Mouse (Mus musculus): ENCODE results near the gene Ppp1r13l. TPM values are rescaled to one million over a fixed set of nuclear protein-coding genes. Genes with fewer than 3 reads are reported as not detected.

The Ppp1r13l gene
- total RNA-seq, 2 experiments from 2014 or later, result 5.0 to 6.0 TPM

DNA sequence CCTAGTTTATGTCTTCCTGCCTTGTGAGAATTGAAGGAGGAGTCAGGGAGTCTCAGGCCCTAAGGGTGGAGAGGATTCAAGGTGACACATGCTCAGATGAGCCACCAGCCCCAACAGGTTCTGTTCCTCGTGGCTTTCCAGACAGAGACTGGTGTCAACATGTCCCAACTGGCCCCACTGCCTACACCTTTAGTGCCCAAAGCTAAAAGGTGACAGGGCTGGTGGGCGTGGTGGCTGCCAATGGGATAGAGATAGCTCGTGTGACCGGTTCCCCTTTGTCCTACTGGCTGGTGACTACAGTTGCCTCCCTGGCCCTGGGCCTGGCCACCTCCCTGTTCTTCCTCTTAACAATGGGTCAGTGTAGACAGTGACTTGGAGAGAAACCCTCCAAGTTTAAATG lies 5.8 kb downstream of the Ppp1r13l start:
- DNase-seq, result no peak

DNA sequence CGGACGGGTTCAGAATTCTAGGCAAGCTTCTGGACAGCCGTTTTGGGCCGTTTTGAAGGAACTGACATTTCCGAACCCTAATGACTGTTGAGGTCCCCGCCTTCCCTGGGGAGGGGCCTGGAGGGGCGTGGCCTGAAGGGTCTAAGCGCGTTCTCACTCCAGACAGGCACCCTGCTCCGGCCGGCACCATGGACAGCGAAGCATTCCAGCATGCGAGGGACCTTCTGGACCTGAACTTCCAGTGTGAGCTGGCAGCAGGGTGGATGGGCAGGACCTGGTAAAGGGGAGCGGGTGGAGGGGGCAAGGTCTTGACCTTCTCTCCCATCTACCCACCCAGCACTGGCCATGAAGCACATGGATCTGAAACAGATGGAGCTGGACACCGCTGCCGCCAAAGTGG lies 8.8 kb downstream of the Ppp1r13l start:
- DNase-seq, result peak; percentile 79

DNA sequence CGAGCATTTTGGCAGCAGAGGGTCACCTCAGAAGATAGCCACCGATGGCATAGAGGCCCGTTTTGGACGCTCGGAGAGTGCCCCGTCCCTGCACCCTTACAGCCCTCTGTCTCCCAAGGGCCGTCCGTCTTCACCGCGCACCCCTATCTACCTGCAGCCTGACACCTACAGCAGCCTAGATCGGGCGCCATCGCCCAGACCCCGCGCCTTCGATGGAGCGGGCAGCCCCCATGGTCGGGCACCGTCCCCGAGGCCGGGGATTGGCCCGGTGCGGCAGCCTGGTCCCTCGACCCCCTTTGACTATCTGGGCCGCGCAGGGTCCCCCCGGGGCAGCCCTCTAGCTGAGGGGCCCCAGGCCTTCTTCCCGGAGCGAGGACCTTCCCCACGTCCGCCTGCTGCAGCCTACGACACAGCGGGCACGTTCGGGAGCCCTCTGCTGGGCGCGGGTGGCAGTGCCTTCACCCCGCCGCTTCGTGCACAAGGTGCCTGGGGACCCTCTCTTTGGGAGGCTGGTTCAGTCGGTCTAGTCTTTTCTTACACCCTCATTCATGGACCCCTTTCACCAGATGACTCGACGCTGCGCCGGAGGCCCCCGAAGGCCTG lies 10.4 kb downstream of the Ppp1r13l start:
- DNase-seq, result peak; percentile 81

DNA sequence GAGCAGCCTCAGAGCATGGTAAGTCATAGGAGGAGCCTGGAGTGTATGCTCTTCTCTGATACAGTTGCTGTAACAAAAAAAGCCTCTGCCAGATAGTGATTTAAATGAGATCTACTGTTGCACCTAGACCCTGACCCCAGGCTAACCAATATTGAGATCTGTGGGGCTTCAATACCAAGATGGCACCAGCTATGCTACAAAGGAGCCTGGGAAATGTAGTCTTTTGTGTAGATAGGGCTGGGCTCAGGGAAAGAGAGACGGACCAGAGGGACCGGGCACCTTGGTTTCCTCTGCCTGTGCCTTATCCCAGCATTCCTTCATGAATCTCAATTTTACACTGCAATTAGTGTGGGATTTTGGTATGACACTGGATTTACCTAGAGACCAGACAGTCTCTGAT lies 13.8 kb downstream of the Ppp1r13l start:
- DNase-seq, result no peak

DNA sequence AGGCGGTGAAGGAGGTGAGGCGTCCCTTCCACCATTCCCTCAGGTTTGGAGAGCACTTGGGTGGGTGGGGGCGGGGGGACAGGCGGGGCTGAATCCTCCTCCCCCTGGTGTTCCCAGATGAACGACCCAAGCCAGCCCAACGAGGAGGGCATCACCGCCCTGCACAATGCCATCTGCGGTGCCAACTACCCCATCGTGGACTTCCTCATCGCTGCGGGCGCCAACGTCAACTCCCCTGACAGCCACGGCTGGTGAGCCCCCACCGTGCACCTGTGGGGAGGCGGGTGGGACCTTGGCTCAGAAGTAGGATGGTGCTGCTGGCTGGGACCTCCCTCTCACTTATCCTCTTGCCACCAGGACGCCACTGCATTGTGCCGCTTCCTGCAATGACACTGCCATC lies 15.8 kb downstream of the Ppp1r13l start:
- no peak for DNase-seq

DNA sequence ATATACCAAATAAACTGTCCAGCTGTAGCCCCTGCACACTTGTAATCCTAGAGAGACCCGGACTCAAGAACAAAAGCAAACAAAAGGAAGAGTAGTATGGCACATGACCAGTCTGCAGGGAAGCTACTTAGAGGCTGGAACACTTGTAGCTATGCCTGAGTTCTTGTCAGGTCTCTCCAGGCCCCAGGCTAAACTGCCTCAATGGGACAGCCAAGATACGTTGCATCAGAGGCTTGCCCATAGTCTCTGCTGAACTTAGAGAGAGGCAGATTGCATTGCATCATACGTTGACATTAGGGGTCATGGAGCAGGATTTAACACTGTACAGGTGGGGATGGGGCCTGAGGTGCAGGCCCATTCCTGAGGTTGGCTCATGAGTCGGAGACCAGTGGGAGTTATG lies 16.5 kb downstream of the Ppp1r13l start:
- no peak for DNase-seq

DNA sequence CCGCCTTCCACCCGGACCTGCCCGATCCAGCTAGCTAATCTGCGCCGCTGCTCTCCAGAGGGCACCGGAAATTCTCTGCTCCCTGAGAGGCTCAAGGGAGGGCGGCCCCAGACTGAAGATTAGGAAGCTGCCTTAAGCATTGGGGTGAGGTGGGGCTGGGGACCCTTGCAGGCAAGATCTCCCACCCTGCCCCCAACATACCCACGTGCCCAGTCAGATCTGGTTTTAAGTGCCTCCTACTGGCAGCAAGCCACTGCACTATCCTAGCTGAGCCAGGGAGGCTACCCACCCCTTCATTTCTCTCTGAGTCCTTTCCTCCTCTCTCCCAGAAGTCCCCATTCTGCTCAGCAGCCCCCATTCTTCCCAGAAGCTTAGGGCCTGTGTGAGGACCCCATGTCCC lies 18.5 kb downstream of the Ppp1r13l start:
- no peak for DNase-seq

DNA sequence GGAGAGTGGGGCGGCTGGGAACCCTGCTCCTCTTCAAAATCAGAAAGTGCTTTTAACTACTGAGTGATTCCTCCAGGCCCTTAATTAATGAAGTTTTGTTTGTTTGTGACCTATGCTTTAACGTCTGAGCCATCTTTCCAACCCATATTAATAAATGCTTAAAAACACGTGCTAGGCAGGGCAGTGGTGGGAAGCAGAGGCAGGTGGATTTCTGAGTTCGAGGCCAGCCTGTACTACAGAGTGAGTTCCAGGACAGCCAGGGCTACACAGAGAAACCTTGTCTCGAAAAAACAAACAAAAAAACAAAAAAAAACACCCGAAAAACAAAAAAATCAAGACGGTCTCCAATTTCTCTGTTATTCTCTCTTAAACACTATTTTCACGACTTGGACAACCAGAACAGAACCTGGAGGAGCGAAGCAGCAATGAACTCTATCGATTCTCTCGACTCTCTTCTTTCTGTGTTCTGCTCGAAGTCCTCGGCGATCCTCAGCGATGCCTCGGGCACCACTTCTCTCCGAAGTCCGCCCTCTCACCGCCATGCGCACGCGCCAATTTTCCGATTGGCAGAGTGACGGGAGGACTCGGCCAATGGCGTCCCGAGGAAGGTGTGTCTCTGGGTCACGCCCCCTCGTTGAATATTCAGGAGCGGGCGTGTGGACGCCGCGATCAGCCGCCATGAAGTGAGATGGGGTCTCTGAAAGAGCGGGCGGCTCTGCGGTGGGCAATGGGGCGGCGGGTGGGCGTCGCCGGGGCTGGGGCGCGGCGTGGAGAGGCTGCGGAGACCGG lies 22.0 kb downstream of the Ppp1r13l start, which contains the start of gene Ercc2:
Ercc2 (plus strand) TSS at position 634 of the 789 bp plus-strand sequence.
- peak; percentile 99 for DNase-seq

DNA sequence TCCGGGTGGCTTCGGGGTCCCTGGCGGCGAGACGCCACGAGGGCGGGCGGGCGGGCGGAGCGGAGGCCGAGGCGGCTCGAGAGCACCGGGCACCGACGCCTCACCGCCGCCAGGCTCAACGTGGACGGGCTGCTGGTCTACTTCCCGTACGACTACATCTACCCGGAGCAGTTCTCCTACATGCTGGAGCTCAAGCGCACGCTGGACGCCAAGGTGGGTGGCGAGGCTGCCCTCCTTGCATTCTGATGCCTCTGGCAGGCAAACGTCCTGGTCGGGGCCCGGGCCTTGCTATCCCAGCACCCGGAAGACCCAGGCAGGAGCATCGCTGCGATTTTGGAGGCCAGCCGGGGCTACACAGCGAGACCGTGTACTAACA lies 22.6 kb downstream of the Ppp1r13l start:
- DNase-seq, result peak; percentile 55

DNA sequence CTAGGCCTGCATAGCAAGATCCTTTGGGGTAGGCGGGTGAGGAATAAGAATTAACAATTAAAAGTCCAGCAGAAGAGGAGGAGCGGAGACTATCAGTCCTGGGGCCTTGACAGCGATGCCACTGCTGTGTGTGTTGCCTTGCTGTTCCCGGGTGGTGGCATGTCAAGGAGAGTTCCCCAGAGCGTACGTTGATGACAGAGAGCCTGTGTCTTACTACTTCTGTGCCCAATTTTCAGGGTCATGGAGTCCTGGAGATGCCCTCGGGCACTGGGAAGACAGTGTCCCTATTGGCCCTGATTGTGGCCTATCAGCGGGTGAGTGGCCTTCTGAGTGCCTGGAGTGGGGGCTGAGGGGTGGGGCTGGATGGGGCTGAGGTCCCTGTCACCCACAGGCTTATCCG lies 24.2 kb downstream of the Ppp1r13l start:
- peak; percentile 29 for DNase-seq

DNA sequence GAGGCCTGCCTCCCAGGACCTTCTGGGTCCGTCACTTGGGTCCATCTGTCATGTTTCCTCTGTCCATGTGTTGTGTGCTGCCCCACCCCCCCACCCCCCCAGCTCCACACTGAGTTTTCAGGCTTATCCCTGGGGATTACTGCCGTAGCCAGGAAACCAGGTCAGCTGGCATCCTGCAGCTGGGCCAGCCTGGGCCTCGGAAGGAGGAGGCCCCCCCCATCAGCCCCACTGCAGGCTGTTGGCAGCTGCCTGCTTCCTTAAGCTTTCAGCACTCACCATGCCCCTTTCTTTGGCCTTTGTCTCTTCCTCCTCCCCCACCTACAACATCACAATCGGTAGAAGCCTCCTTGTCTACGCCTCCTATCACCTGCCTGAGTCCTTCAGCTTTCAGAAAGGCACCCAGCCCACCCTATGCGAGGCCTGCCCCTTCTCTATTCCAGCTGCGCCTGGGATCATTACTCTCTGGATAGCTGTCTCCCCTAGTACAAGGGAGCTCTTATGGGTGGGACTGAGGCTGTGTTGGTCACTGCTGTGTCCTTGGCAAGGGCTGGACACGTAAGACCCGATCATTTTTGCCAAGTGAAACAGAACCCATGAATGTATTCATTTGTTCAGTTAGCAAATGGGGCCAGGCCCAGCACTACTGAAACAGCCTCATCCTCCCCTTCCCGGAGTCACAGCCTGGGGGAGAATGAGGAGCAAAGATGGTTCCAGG lies 29.3 kb downstream of the Ppp1r13l start:
- DNase-seq, result no peak

DNA sequence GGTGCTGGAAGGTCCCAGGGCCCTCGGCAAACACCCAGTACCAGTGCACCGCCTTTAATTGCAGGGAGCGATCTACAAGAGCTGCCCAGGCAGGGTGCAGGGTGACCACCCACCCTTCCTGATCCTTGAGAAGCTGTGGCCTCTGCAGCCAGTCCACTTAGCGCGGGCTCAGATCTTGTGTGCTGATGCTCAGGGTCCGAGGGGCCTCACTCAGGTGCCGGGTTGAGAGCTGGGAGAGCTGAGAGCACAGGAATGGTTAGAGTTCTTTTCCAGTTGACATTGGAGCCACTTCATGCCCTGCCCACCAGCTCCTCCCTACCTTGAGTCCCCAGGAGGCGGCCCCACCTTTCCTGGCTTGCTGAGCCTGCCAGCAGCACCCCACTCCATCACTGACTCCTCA lies 34.9 kb downstream of the Ppp1r13l start:
- no peak for DNase-seq

DNA sequence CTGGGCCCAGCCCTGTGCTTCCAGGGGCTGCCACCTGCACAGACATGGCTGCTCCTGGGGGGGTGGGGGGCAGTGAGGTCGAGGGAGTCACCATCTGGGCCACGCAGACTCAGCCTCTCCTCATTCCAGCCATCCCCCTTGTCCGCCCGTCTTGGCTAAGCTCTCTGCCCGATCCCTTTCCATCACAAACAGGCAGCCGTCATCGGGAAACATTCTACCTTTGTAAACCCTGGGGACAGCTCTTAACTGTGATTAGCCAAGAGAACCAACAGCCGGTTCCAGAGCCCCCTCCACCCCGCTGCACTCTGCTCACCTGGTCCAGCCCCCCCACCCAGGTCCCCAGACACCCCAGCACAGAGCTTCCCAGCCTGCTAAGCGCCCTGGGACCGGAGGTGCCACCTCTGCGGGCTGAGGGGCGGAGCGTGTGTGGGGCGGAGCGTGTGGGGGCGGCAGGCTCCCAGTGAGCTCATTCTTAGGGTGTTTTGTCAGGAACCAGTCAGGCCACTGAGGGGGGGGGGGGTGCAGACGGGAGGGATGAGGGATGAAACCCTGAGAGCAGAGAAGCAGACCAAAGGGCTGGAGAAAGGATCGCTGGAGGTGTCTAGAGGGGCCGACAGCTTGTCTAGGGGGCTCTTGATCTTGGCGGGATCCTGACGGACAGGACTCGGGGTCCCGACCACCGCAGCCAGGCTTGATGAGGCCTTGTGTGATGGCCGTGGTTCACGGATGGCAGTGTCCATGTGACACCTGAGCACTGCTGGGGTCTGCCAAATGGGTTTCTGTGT lies 40.1 kb downstream of the Ppp1r13l start:
- DNase-seq, result peak; percentile 60

DNA sequence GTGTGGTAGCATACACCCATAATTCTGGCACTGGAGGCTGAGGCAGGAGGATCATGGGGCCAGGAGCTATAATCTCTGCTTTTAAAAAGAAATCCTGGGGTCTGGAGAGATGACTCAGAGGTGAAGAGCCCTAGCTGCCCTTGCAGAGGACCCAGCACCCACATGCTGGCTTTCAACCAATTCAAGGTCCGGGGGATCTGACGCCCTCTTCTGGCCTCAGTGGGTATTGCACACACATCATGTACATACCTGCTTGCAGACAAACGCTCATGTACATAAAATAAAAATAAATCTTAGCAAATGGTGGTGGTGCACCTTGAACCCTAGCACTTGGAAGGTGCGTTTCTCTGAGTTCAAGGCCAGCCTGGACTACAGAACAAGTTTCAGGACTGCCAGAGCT lies 41.4 kb downstream of the Ppp1r13l start:
- DNase-seq, result no peak

DNA sequence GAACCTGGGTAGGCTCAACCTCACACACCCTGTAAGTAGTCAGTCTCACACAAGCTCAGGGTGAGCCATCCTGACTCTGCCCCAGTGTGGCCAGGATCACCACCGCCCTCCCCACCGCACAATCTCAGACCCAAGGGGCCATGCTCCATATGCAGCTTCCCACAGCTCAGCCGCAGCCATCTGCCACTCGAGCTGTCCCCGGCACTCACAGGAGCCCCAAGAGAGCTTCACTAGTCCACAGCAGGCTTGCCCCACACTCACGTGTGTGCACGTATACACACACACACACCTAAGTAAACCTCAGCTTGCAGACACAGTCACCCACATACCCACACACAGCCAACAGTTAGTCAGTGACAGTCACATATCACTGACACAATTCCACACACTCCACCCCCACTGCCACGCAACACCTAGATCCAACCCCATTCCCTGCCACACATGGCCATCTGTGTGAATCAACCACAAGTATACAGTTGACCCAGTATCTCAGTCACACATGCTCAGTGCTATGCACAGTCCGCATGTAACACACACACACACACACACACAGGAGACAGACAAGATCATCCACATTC lies 43.1 kb downstream of the Ppp1r13l start:
- no peak for DNase-seq

DNA sequence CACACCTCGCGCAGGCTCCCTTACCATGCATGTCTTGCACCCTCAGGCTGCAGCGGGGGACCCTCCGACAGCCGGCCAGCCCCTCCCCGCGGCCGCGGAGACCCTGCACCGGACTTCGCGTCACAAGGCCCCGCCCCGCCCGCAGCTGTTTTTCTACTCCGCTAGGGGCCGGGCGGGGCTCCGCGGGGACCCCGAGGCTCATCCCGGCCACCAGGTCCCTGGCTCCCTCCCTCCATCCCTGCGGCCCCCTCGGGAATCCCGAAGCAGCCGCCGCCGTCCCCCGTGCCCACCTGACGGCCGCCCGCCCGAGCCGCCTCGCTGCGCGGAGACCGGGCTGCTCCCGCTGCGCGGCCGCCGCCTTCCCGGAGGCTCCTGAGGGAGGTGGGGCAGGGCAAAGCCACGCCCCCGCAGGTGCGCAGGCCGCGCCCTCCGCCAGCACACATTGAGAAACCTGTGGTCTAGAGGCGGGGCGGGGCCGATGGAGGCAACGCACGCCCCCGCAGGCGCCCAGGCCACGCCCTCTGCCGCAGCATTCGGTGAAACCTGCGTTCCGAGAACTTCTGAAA lies 44.3 kb downstream of the Ppp1r13l start, which contains the start of gene Klc3:
Klc3 (minus strand) TSS at position 374 of the 566 bp plus-strand sequence.
- peak; percentile 51 for DNase-seq

DNA sequence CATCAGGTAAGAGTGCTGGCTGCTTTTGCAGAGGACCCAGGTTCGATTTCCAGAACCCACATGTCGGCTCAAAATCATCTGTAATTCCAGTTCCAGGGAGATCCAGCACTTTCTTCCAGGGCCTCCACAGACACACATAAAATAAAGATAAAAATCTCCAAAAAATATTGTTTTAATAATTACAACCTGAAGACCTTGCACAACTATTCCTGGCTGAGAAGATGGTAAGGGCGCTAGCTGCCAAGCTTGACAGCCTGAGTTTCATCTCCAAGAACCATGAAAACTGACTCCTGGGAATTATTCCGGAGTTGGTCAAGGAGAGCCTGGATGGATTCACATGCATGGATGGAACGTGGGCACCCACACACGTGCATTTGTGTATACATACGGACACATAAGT lies 44.9 kb downstream of the Ppp1r13l start, which contains the start of gene Ckm:
Ckm (plus strand) TSS at position 301 of the 400 bp plus-strand sequence.
- DNase-seq, result no peak

DNA sequence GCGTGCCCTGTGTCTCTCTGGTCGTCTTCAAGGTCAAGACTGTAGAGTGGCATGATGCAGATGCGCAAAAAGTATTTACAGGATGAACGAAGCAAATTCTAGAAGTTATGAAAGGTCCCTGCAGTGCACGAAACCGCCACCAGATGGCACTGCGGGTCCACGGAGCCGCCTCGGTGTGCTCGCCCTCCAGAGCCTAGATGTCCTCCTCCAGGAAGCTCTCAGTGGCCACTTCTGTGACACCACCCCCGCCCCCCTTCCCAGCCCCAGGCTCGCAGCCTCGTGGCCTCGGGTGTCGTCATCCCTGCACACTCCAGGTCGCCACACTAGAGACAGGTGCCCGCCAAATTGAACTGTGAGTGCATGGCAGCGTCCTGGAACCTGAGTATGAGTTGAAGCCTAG lies 45.9 kb downstream of the Ppp1r13l start:
- DNase-seq, result peak; percentile 93

DNA sequence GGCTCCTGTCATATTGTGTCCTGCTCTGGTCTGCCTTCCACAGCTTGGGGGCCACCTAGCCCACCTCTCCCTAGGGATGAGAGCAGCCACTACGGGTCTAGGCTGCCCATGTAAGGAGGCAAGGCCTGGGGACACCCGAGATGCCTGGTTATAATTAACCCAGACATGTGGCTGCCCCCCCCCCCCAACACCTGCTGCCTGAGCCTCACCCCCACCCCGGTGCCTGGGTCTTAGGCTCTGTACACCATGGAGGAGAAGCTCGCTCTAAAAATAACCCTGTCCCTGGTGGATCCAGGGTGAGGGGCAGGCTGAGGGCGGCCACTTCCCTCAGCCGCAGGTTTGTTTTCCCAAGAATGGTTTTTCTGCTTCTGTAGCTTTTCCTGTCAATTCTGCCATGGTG lies 50.2 kb downstream of the Ppp1r13l start:
- DNase-seq, result no peak

DNA sequence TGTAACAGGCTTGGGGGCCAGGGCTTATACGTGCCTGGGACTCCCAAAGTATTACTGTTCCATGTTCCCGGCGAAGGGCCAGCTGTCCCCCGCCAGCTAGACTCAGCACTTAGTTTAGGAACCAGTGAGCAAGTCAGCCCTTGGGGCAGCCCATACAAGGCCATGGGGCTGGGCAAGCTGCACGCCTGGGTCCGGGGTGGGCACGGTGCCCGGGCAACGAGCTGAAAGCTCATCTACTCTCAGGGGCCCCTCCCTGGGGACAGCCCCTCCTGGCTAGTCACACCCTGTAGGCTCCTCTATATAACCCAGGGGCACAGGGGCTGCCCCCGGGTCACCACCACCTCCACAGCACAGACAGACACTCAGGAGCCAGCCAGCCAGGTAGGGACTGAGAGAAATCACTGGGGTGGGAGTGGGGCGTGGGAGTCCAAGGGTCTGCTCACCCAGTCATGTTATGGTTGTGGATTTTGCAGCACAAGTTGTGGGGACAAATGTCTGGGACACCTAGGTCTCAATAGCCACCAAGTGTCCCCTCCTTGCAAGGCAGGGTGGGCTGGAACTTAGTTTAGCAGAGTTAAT lies 51.3 kb downstream of the Ppp1r13l start:
- DNase-seq, result peak; percentile 82

DNA sequence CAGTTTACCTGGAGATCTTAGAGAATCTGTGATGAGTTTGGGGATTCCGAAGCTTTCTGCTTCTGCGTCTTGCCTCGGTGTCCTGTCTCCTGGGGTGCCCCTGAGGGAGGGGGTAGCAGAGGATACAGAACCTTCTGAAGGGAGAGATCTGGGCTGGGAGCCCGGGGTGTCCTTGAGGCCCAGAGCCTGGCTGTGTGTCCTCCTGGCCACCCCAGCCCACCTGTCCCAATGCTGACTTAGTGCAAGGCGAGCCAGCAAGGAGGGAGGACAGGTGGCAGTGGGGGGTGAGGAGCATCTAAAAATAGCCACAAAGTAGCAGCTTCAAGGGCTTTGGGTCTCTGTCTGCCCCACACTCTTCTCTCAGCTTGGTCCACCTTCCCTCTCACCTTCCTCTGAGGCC lies 52.2 kb downstream of the Ppp1r13l start:
- DNase-seq, result no peak

All from adrenal gland, postnatal 10 days (tissue).